Mouse (Mus musculus) kidney, adult 11 months (tissue): ENCODE data around the gene Gtdc1.
"Not testable (repeated sequence)": the region's sequence is repeated elsewhere in the genome, so short reads cannot be mapped to it uniquely, and the experiment has no call there.

ENCODE experiments used
- DNase-seq: peaks from one replicate; pipeline ENCODE4 v3.0.0; 2022

Gene Gtdc1

GRCm38 (mm10) chr2:44736618-44737017 lies 190.8 kb downstream of the Gtdc1 start:
- no peak for DNase-seq

GRCm38 (mm10) chr2:44721461-44721860 lies 206.0 kb downstream of the Gtdc1 start:
- DNase-seq = no peak

- DNase-seq = peak; percentile 12
Observed at GRCm38 (mm10) chr2:44705883-44706615, 221.4 kb downstream of the Gtdc1 start.

GRCm38 (mm10) chr2:44700276-44700675 lies 227.2 kb downstream of the Gtdc1 start:
- no peak for DNase-seq

GRCm38 (mm10) chr2:44696441-44696840 lies 231.0 kb downstream of the Gtdc1 start:
- DNase-seq = no peak

GRCm38 (mm10) chr2:44693898-44694297 lies 233.6 kb downstream of the Gtdc1 start:
- no peak for DNase-seq

GRCm38 (mm10) chr2:44664049-44664448 lies 263.4 kb downstream of the Gtdc1 start:
- no peak for DNase-seq

GRCm38 (mm10) chr2:44659870-44660269 lies 267.6 kb downstream of the Gtdc1 start:
- no peak for DNase-seq

- DNase-seq = no peak
Observed at GRCm38 (mm10) chr2:44659011-44659410, 268.4 kb downstream of the Gtdc1 start.

GRCm38 (mm10) chr2:44648537-44648936 lies 278.9 kb downstream of the Gtdc1 start:
- DNase-seq = no peak

- DNase-seq = no peak
Observed at GRCm38 (mm10) chr2:44646398-44646797, 281.1 kb downstream of the Gtdc1 start.

GRCm38 (mm10) chr2:44639370-44639769 lies 288.1 kb downstream of the Gtdc1 start:
- no peak for DNase-seq

- DNase-seq = no peak
Observed at GRCm38 (mm10) chr2:44638157-44638556, 289.3 kb downstream of the Gtdc1 start.

GRCm38 (mm10) chr2:44633971-44634370 lies 293.5 kb downstream of the Gtdc1 start:
- no peak for DNase-seq

GRCm38 (mm10) chr2:44633064-44633463 lies 294.4 kb downstream of the Gtdc1 start:
- no peak for DNase-seq

GRCm38 (mm10) chr2:44632584-44632983 lies 294.9 kb downstream of the Gtdc1 start:
- no peak for DNase-seq

- DNase-seq = no peak
Observed at GRCm38 (mm10) chr2:44631064-44631463, 296.4 kb downstream of the Gtdc1 start.

GRCm38 (mm10) chr2:44628778-44629177 lies 298.7 kb downstream of the Gtdc1 start:
- DNase-seq = no peak

GRCm38 (mm10) chr2:44625154-44625553 lies 302.3 kb downstream of the Gtdc1 start:
- no peak for DNase-seq

- DNase-seq = no peak
Observed at GRCm38 (mm10) chr2:44622471-44622870, 305.0 kb downstream of the Gtdc1 start.

- not testable (repeated sequence) for DNase-seq
Observed at GRCm38 (mm10) chr2:44599653-44600052, 327.8 kb downstream of the Gtdc1 start.

- no peak for DNase-seq
Observed at GRCm38 (mm10) chr2:44594276-44594675, 333.2 kb downstream of the Gtdc1 start.

GRCm38 (mm10) chr2:44590881-44591280 lies 336.6 kb downstream of the Gtdc1 start:
- DNase-seq = peak; percentile 26

- DNase-seq = no peak
Observed at GRCm38 (mm10) chr2:44584061-44584460, 343.4 kb downstream of the Gtdc1 start.

- DNase-seq = no peak
Observed at GRCm38 (mm10) chr2:44583491-44583890, 344.0 kb downstream of the Gtdc1 start.
